Mouse (Mus musculus) forebrain, embryonic 15.5 days (tissue): ENCODE measurements around the gene Srsf3. TPM values are rescaled to one million over a fixed set of nuclear protein-coding genes. Genes with fewer than 3 reads are reported as not detected.
"Not testable (repeated sequence)": the region's sequence is repeated elsewhere in the genome, so short reads cannot be mapped to it uniquely, and the experiment has no call there.

ENCODE experiments used
- ATAC-seq: fragments of 200-750 bp; cut with Nextera tagmentation; replicated peaks from 2 replicates; pipeline ENCODE4 v1.8.0; 2017; ENCODE audit warnings: mild to moderate bottlenecking, moderate TSS enrichment, moderate library complexity
- H3K27ac ChIP-seq: fragments of 300-500 bp; sonication (generic); replicated peaks from 2 replicates; pipeline ENCODE4 v1.5.1; 2015; ENCODE audit warnings: mild to moderate bottlenecking, inconsistent platforms
- H3K27me3 ChIP-seq: fragments of 300-500 bp; sonication (generic); 2 replicates; pipeline ENCODE4 v1.6.1; 2015; ENCODE audit warnings: inconsistent platforms
- H3K36me3 ChIP-seq: fragments of 300-500 bp; sonication (generic); 2 replicates; pipeline ENCODE4 v1.6.1; 2015; ENCODE audit warnings: mild to moderate bottlenecking, inconsistent platforms
- H3K4me1 ChIP-seq: fragments of 300-500 bp; sonication (generic); 2 replicates; pipeline ENCODE4 v1.6.1; 2015; ENCODE audit warnings: inconsistent platforms
- H3K4me2 ChIP-seq: fragments of 300-500 bp; sonication (generic); replicated peaks from 2 replicates; pipeline ENCODE4 v1.6.1; 2015; ENCODE audit warnings: mild to moderate bottlenecking, inconsistent platforms
- H3K4me3 ChIP-seq: fragments of 300-500 bp; sonication (generic); 2 replicates; pipeline ENCODE4 v1.5.1; 2015; ENCODE audit warnings: mild to moderate bottlenecking, inconsistent platforms
- H3K9ac ChIP-seq: fragments of 300-500 bp; sonication (generic); replicated peaks from 2 replicates; pipeline ENCODE4 v1.6.1; 2015; ENCODE audit warnings: mild to moderate bottlenecking, inconsistent platforms
- H3K9me3 ChIP-seq: fragments of 300-500 bp; sonication (generic); 2 replicates; pipeline ENCODE4 v1.6.1; 2016; ENCODE audit warnings: inconsistent platforms
- WGBS: fragments of 180-500 bp; shearing (Covaris S2); methylation state at CpG from one replicate; pipeline ENCODE4 v1.1.7; 2015; ENCODE audit warnings: mixed read lengths; 5-methylcytosine and 5-hydroxymethylcytosine counted together
- polyA plus RNA-seq: library from polyadenylated mRNA; unstranded; fragments of >200 nt; fragmentation: Nextera tagmentation; extraction: Ambion mirVana; gene quantifications from 2 replicates; pipeline ENCODE4 v1.2.1, GENCODE M21; 2015

Gene Srsf3
- polyA plus RNA-seq, 1 experiment from 2014 or later: 620 TPM

DNA sequence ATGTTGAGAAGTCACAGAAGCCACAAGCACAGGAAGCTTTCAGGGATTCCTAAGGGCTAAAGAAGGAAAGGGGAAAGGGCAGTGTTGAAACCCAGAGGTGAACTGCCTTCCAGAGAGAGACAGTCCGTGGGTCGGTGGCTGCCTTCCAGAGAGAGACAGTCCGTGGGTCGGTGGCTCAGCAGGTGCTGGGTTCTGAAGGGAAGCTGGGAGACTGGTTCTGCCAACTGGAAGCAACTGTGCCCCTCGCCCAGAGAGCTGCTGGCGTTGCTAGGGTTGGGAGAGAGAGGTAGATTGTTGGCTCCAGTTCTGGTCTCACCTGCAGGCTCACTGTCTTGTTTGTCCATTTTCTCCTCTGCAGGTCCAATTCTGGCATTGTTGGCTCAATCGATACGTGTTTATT is 26.1 kb downstream of the Srsf3 start:
- H3K27ac ChIP-seq: no peak overlapping the region
- 65% methylated on average over 8 of the region's 8 CpGs for WGBS
- no peak overlapping the region for H3K4me2 ChIP-seq
- no peaks in the 10 kb centered on the region for H3K27me3 ChIP-seq
- no peak overlapping the region for H3K9ac ChIP-seq
- H3K4me3 ChIP-seq: no peak overlapping the region
- H3K4me1 ChIP-seq: peaks cover 17% of the 10 kb centered on the region
- H3K36me3 ChIP-seq: no peaks in the 10 kb centered on the region
- H3K9me3 ChIP-seq: no peaks in the 10 kb centered on the region
- ATAC-seq: no peak

DNA sequence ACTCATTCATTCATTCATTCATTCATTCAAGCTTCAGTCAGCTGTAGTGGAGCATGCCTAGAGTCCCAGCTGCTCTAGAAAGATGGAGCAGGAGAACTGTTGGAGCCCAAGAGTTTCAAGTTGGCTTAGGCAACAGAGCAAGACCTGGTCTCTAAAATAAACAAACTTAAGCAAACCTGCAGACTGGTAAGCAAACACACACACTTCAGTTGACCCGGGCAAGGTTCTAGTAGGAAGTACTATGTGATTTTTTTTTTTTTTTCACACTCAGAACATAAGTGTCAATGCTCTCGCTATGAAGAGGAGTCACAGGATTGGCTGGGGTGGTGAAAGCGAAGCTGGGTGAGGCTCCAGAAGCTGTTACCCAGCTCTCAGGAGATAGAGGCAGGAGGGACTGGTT is 27.2 kb downstream of the Srsf3 start:
- WGBS: 89% methylated on average over 3 of the region's 3 CpGs
- H3K4me3 ChIP-seq: no peak overlapping the region
- H3K27ac ChIP-seq: no peak overlapping the region
- H3K9ac ChIP-seq: no peak overlapping the region
- H3K9me3 ChIP-seq: no peaks in the 10 kb centered on the region
- no peak for ATAC-seq
- no peaks in the 10 kb centered on the region for H3K27me3 ChIP-seq
- H3K36me3 ChIP-seq: no peaks in the 10 kb centered on the region
- no peak overlapping the region for H3K4me2 ChIP-seq
- peaks cover 15% of the 10 kb centered on the region for H3K4me1 ChIP-seq

DNA sequence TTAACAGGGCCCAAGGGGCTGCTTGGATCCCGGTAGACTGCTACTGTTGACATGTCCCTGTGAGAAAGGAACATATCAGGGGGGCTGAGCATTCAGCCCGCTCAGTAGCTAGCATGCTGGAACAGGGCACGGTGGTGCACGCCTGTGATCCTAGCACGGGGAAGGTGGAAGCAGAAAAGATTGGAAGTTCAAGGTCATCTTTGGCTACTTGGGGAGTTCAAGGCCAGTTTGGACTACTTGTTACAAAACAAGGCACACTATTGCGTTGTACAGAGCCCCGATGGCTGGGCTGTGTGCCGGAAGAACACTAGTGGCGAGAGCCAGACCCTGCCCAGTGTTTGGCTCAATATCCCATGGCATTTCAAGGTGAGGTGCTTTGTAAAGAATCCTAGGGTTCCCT is 28.5 kb downstream of the Srsf3 start:
- no peaks in the 10 kb centered on the region for H3K36me3 ChIP-seq
- H3K4me2 ChIP-seq: no peak overlapping the region
- H3K27ac ChIP-seq: no peak overlapping the region
- 91% methylated on average over 9 of the region's 9 CpGs for WGBS
- H3K9ac ChIP-seq: no peak overlapping the region
- ATAC-seq: no peak
- no peaks in the 10 kb centered on the region for H3K27me3 ChIP-seq
- peaks cover 15% of the 10 kb centered on the region for H3K4me1 ChIP-seq
- no peaks in the 10 kb centered on the region for H3K9me3 ChIP-seq
- no peak overlapping the region for H3K4me3 ChIP-seq

DNA sequence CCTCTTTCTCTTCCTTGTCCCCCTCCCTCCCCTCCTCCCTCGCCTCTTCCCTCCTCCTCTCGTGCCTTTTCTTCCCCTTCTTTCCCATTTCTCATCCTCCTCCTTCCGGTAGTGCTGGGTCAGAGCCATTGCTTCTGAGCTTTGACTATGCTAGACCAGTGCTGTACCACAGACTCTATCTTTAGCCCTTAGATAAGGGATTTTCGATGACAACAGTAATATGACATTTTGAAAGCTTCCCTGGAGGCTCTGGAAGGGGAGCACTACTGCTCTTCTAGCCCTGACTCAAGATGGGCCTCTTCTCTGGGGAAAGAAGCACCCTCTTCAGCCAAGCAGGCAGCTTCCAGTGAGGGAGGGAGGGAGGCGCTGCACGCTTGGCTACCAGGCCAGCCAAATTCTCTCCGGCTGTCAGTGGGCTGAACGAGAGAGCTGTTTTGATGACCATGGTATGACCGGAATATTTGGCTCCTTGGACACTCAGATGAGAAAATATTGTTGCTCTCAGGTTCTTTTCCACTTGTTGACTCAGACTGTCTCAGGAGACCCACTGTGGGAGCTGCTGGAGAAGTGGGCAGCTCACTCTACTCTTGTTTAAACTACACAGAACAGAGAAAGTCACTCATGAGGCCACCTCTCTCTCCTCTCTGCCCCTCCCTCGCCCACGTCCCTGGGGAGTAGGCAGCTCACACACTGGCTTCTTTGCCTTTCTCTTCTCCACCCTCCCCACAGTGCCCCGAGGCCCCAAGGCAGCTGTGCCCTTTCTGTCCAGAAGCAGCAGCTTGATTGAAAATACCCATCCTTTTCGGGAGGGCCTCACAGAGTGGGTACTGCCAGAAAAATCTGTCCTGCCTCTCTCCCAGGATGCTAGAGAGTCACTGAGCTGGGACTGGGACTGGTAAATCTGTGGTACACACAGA is 29.9 kb downstream of the Srsf3 start:
- no peak overlapping the region for H3K4me2 ChIP-seq
- H3K9ac ChIP-seq: no peak overlapping the region
- no peaks in the 10 kb centered on the region for H3K36me3 ChIP-seq
- 0 out of 2 replicates have a peak, but pooled peaks cover 3% of the 10 kb centered on the region for H3K4me1 ChIP-seq
- no peak for ATAC-seq
- no peaks in the 10 kb centered on the region for H3K9me3 ChIP-seq
- H3K27me3 ChIP-seq: no peaks in the 10 kb centered on the region
- no peak overlapping the region for H3K4me3 ChIP-seq
- no peak overlapping the region for H3K27ac ChIP-seq
- 61% methylated on average over 13 of the region's 13 CpGs for WGBS

DNA sequence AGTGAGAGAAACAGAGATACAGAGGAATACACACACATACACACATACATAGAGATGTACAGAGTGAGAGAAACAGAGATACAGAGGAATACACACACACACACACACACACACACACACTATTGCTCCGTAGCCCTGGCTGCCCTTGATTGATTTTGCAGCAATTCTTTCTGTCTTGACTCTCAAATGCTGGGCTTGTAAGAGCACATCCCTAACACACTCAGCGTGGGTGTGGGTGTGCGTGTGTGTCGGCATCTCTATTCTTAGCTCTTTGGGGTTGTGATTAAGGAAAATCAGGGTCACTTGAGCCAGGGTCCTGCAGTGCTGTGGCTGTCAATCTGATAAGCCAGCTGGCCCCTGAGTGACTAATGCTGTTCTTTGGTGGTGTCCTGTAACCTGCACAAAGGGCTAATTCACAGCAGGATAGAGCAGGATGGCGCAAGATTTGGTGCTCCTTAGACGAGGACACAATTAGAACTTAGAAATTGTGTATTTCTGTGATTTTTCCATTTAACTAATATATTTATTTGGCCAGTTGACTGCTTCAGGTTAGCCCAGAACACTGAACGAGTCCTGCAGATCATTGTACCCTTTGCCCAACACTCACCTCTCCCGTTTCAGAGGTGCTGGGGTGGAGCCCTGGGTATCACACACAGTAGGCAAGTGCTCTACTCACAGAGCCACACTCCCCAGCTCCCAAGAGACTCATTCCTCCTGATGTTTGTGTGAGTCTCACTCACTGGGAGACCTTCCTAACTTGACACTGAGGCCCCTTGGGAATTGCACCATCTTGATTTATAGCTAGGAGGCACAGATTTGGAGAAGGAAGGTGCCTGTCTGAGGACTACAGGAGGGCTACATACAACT is 30.9 kb downstream of the Srsf3 start:
- Histone ChIP-seq H3K9ac (no peak overlapping the region), H3K4me1 (0 out of 2 replicates have a peak, but pooled peaks cover 3% of the 10 kb centered on the region), H3K27ac (no peak overlapping the region), H3K9me3 (no peaks in the 10 kb centered on the region), H3K4me2 (no peak overlapping the region), H3K4me3 (no peak overlapping the region), H3K36me3 (no peaks in the 10 kb centered on the region), H3K27me3 (no peaks in the 10 kb centered on the region)
- WGBS: 59% methylated on average over 8 of the region's 8 CpGs
- ATAC-seq: no peak

DNA sequence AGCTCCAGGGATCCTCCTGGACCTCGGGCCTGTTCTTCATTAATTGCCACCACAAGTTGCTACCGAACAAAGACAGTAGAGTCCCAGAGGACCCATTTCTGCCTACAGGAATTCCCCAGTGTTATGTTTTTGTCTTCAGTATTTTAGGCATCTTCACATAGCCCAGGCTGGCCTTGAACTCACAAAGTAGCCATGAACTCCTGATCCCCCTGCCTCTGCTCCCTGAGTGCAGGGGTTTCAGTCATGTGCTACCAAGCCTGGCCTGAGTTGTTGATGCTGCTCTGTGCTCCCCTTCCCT is 31.5 kb downstream of the Srsf3 start:
- Histone ChIP-seq H3K9me3 (no peaks in the 10 kb centered on the region), H3K4me2 (no peak overlapping the region), H3K36me3 (no peaks in the 10 kb centered on the region), H3K4me3 (no peak overlapping the region), H3K4me1 (0 out of 2 replicates have a peak, but pooled peaks cover 3% of the 10 kb centered on the region), H3K27ac (no peak overlapping the region), H3K27me3 (no peaks in the 10 kb centered on the region), H3K9ac (no peak overlapping the region)
- WGBS: 68% methylated on average over 2 of the region's 2 CpGs
- no peak for ATAC-seq

DNA sequence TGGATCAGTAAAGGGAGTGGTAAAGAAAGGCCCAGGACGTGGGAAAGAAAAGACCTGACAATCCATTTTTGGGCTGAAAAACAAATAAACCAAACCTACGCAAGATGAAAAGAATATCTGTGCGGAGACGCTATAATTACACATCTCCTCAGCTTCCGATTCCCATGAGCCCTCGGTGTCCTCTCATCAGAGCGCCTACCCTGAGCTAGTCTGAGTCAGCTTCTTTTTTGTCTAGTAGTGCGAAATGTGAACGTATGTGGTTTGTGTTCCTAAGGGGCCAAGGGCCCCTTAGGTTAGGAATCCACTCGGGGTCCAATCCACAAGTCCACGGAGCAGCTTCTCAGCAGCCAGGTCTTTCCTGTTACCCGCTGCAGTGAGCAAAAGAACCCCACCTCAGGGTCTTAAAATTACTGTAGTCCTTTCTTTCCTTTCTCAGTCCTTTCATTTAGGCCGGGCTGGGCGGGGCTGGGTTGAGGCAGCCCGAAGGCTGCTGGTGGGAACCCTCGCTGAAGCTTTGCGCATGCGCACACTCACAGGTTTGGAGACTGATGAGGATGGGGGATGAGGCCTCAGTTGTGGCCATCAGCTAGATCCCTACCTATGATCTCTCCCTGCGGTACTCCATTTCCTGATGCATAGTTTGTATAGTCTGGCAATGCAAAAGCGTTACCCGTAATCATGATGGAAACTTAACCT is 33.0 kb downstream of the Srsf3 start:
- H3K4me1 ChIP-seq: 0 out of 2 replicates have a peak, but pooled peaks cover 3% of the 10 kb centered on the region
- 81% methylated on average over 21 of the region's 21 CpGs for WGBS
- H3K27me3 ChIP-seq: no peaks in the 10 kb centered on the region
- no peak for ATAC-seq
- no peak overlapping the region for H3K9ac ChIP-seq
- H3K36me3 ChIP-seq: no peaks in the 10 kb centered on the region
- H3K9me3 ChIP-seq: no peaks in the 10 kb centered on the region
- H3K27ac ChIP-seq: no peak overlapping the region
- no peak overlapping the region for H3K4me3 ChIP-seq
- H3K4me2 ChIP-seq: no peak overlapping the region

DNA sequence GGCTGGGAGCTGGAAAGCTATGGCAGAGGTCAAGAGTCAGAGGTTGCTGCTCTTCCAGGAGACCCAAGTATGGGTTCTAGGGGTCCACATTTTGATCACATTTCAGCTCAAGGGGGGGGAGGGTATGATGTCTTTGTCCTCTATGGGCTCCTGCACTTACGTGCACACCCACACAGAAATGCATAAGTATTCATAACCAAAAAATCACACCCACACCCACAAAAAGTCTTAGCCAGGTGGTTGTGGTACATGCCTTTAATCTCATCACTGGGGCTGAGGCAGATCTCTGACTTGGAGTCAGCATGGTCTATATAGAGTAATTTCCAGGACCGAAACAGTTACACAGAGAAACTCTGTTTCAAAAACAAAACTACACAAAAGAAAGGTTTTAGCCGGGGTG is 33.5 kb downstream of the Srsf3 start:
- ATAC-seq: no peak

DNA sequence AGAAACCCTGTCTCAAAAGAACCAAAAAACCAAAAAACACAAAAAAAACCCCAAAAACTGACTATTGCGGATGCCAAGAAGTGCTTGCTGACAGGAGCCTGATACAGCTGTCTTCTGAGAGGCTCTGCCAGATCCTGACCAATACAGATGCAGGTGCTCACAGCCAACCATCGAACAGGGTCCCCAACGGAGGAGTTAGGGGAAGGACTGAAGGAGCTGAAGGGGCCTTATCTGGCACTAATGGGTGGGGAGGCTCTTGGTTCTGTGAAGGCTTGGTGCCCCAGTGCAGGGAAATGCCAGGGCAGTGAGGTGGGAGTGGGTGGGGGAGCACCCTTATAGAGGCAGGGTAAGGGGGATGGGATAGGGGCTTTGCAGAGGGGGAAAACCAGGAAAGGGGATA is 35.0 kb downstream of the Srsf3 start:
- H3K4me1 ChIP-seq, H3K9me3 ChIP-seq, H3K4me3 ChIP-seq, H3K9ac ChIP-seq, ATAC-seq, H3K27ac ChIP-seq, H3K36me3 ChIP-seq, H3K27me3 ChIP-seq, H3K4me2 ChIP-seq: not testable (repeated sequence)
- 85% methylated on average over 3 of the region's 3 CpGs for WGBS

More for the DNA sequence above, 33.5 kb downstream of the Srsf3 start:
- Histone ChIP-seq H3K36me3 (no peaks in the 10 kb centered on the region), H3K4me1 (0 out of 2 replicates have a peak, but pooled peaks cover 3% of the 10 kb centered on the region), H3K9ac (no peak overlapping the region), H3K9me3 (no peaks in the 10 kb centered on the region), H3K4me2 (no peak overlapping the region), H3K27me3 (no peaks in the 10 kb centered on the region), H3K27ac (no peak overlapping the region), H3K4me3 (no peak overlapping the region)
- 94% methylated on average over 3 of the region's 3 CpGs for WGBS

DNA sequence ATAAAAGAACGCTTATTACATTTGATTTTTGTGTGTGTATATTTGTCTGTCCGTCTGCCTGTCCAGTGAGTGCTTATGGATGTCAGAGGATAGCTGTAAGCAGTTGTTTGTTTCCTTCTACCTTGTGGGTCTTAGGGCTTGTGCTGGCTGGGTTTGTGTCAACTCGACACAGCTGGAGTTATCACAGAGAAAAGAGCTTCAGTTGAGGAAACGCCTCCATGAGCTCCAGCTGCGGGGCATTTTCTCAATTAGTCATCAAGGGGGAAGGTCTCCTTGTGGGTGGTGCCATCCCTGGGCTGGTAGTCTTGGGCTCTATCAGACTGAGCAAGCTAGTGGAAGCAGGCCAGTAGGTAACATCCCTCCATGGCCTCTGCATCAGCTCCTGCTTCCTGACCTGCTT is 35.4 kb downstream of the Srsf3 start:
- H3K4me1 ChIP-seq: no peaks in the 10 kb centered on the region
- no peak overlapping the region for H3K9ac ChIP-seq
- 59% methylated on average over 5 of the region's 5 CpGs for WGBS
- no peak overlapping the region for H3K27ac ChIP-seq
- H3K4me3 ChIP-seq: no peak overlapping the region
- H3K4me2 ChIP-seq: no peak overlapping the region
- no peaks in the 10 kb centered on the region for H3K27me3 ChIP-seq
- H3K9me3 ChIP-seq: no peaks in the 10 kb centered on the region
- no peaks in the 10 kb centered on the region for H3K36me3 ChIP-seq
- ATAC-seq: no peak

DNA sequence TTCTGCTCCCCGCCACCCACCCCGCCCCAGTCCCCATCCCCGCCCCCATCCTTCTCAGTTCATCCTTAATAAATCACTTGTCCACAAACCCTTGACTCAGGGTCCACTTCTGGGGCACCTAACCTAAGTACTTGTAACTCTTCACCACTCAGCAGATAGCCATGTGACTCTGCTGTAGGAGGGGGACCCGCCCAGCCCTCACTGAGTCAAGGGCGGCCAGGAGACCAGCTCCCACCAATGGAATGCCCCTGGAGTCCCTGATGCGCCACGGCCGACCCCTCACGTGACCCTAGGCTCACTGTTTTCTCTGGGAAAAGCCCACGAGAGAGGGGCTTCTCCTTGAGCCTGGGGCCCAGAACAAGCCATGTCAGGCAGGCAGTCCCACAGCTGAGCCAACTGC is 36.6 kb downstream of the Srsf3 start:
- Histone ChIP-seq H3K9me3 (no peaks in the 10 kb centered on the region), H3K4me2 (no peak overlapping the region), H3K4me1 (no peaks in the 10 kb centered on the region), H3K27ac (no peak overlapping the region), H3K4me3 (no peak overlapping the region), H3K27me3 (no peaks in the 10 kb centered on the region), H3K36me3 (no peaks in the 10 kb centered on the region), H3K9ac (no peak overlapping the region)
- WGBS: 85% methylated on average over 10 of the region's 10 CpGs
- ATAC-seq: no peak

DNA sequence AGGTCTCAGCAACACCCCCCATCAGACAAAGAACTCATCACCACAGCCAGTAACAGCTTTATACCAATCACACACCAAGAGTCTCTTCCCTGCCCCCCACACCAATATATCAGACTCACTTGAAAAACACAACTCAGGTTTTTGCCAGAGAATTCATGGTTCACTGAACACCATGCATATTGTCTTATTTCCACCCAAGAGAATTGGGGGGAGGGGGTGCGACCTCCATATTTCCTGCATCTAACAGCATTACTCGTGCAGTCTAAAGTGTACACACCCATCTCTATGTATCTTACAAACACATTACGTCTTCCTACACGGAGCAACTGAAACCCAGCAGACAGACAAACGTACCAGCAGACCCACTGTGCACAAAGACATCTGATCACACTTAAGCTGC is 39.4 kb downstream of the Srsf3 start:
- no peak overlapping the region for H3K4me3 ChIP-seq
- no peak overlapping the region for H3K9ac ChIP-seq
- no peaks in the 10 kb centered on the region for H3K36me3 ChIP-seq
- 89% methylated on average over 5 of the region's 5 CpGs for WGBS
- H3K4me2 ChIP-seq: no peak overlapping the region
- no peaks in the 10 kb centered on the region for H3K27me3 ChIP-seq
- no peaks in the 10 kb centered on the region for H3K4me1 ChIP-seq
- H3K9me3 ChIP-seq: no peaks in the 10 kb centered on the region
- H3K27ac ChIP-seq: no peak overlapping the region
- ATAC-seq: no peak
